Mouse (Mus musculus) spleen, adult 2 months (tissue): ENCODE results near the gene Mdga2. TPM values are rescaled to one million over a fixed set of nuclear protein-coding genes. Genes with fewer than 3 reads are reported as not detected.

Experiments
- DNase-seq, 2 experiments: peaks; one replicate each; pipeline versions ENCODE4 v3.0.0 to v3.0.0-alpha.2; 2012 to 2021; ENCODE audit warnings: low spot score in 2 of 2, low read depth in 1 of 2
- H3K27ac ChIP-seq: fragments of 200-500 bp; 2 replicates; pipeline ENCODE4 v1.5.1; 2012; ENCODE audit warnings: low read length, inconsistent platforms; ENCODE audit not compliant: insufficient read depth
- H3K27me3 ChIP-seq: fragments of 200-500 bp; 2 replicates; pipeline ENCODE4 v1.6.1; 2012; ENCODE audit warnings: mild to moderate bottlenecking, moderate library complexity, low read length, inconsistent platforms; ENCODE audit not compliant: control insufficient read depth, insufficient read depth
- H3K36me3 ChIP-seq: fragments of 200-500 bp; 2 replicates; pipeline ENCODE4 v1.6.1; 2012; ENCODE audit warnings: mild to moderate bottlenecking, low read length, inconsistent platforms; ENCODE audit not compliant: control insufficient read depth, insufficient read depth
- H3K4me1 ChIP-seq: fragments of 200-500 bp; 2 replicates; pipeline ENCODE4 v1.6.1; 2011; ENCODE audit warnings: inconsistent platforms; ENCODE audit not compliant: control insufficient read depth, insufficient read depth, insufficient read length
- H3K4me3 ChIP-seq: fragments of 200-500 bp; 2 replicates; pipeline ENCODE4 v1.5.1; 2011; ENCODE audit warnings: mild to moderate bottlenecking, inconsistent platforms; ENCODE audit not compliant: insufficient read depth, insufficient read length; ENCODE audit errors: extremely low read depth
- CTCF ChIP-seq: fragments of 200-500 bp; IDR thresholded peaks from 2 replicates; pipeline ENCODE4 v1.5.1; 2011; ENCODE audit warnings: mild to moderate bottlenecking, inconsistent platforms; ENCODE audit not compliant: insufficient read depth, insufficient read length, insufficient replicate concordance; ENCODE audit errors: extremely low read depth
- POLR2A ChIP-seq: fragments of 200-500 bp; IDR thresholded peaks from 2 replicates; pipeline ENCODE4 v1.6.1; 2011; ENCODE audit warnings: low read depth, low read length, inconsistent platforms
- WGBS: fragments of 180-500 bp; shearing (Covaris S2); methylation state at CpG from one replicate; pipeline ENCODE4 v1.1.7; 2018; 5-methylcytosine and 5-hydroxymethylcytosine counted together
- polyA plus RNA-seq: library from polyadenylated mRNA; depleted of rRNA; stranded (reverse); fragments of >200 nt; gene quantifications from 2 replicates; pipeline ENCODE4 v1.2.3, GENCODE M21; 2012

The Mdga2 gene
- polyA plus RNA-seq, 1 experiment, result 0.04 TPM

DNA sequence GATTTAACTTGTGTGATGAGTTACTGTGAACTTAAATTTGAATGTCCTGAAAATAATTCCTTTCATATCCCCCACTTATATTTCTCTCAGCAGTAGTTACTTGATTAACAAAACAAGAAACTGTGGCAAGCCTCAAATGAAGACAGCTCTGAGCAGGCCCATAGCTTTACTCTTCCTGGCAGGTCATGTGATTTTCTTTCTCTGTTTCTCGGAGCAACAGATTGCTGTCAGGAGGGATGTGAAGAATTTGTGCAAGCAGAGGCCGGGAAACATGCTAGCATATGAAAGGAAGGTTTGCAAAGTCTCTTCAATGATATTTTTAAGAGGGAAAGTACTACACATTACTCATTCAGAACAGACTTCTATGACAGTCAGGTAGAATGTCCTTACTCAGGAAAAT, 697.4 kb downstream of the Mdga2 start:
- H3K27me3 ChIP-seq, result no peaks in the 10 kb centered on the region
- no peak overlapping the region for H3K4me3 ChIP-seq
- no peak overlapping the region for H3K27ac ChIP-seq
- no peak for DNase-seq
- H3K36me3 ChIP-seq, result no peaks in the 10 kb centered on the region
- 65% methylated on average over 2 of the region's 2 CpGs for WGBS
- TF ChIP-seq POLR2A, result no peak
- TF ChIP-seq CTCF, result no peak
- no peaks in the 10 kb centered on the region for H3K4me1 ChIP-seq

DNA sequence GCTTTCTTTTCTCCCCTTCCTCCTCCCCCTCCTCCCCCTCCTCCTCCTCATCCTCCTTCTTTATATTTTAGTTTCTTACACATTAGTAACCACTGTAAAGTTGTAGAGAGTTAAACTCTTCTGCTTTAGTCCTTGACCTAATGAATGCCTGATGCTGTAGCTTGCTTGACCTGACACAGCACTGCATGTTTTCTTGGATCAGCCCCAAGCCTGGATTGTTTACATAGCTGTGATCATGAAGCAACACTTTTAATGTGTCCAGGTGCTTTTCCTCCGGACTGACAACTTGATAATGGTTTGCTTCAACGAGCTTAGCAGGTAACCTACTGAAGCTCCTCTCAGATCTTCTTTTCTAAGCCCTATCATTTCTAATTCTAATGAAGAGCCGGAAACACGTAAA, 723.1 kb downstream of the Mdga2 start:
- DNase-seq, result no peak
- WGBS, result 81% methylated on average over 4 of the region's 4 CpGs
- no peaks in the 10 kb centered on the region for H3K36me3 ChIP-seq
- no peak overlapping the region for H3K27ac ChIP-seq
- H3K27me3 ChIP-seq, result no peaks in the 10 kb centered on the region
- TF ChIP-seq POLR2A (no peak), CTCF (no peak)
- no peak overlapping the region for H3K4me3 ChIP-seq
- no peaks in the 10 kb centered on the region for H3K4me1 ChIP-seq

DNA sequence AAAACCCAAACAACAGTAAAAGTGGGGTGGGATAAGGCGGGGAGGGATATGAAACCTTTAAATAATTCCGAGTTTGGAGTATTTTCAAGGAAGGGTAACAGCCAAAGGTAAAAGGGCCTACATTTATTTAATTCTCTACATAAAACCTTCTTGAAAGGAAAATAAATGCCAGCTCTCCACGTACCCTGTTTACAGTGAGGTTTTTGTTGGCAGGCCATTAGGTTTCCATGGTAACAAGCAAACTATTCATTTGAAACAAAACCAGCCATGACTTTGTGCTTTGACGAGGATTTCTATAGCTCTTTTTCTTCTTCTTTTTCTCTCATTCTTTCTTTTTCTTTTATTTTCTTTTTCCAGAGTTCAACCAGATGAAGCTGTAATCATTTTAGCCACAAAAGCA, 751.5 kb downstream of the Mdga2 start:
- TF ChIP-seq POLR2A, result no peak
- TF ChIP-seq CTCF, result no peak
- Histone ChIP-seq H3K27me3 (no peaks in the 10 kb centered on the region), H3K36me3 (no peaks in the 10 kb centered on the region), H3K27ac (no peak overlapping the region), H3K4me1 (no peaks in the 10 kb centered on the region), H3K4me3 (no peak overlapping the region)
- DNase-seq, result no peak
- 80% methylated on average over 4 of the region's 4 CpGs for WGBS

DNA sequence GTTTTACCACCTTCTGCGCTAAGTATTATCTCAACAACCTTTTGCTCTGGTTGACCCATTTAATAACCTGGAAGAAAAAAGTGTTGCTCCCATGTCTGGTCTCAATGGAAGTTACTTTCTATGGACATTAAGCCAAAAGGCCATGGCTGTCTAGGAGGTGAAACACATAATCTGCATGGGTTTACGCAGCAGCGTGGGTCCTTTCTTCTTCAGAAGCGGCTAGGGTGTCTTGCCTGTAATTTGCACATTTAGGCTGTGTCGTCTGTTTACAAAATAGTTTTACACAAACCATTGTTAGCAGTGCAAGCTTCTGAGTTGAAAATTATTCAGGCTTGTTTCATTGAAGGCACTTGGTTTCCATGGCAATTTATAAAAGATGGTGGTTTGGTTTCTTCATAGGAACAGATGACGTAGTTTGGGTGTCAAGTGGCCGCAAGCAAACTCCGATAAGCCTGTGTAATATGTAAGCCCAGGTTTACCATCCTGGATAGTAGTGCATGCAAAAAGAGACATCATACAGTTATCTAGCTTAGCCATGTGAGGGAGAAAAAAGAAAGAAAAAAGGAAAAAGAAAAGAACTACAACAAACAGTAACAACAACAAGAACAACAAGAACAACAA, 752.0 kb downstream of the Mdga2 start:
- H3K4me3 ChIP-seq, result no peak overlapping the region
- no peak overlapping the region for H3K27ac ChIP-seq
- WGBS, result 93% methylated on average over 8 of the region's 8 CpGs
- no peak for DNase-seq
- no peaks in the 10 kb centered on the region for H3K4me1 ChIP-seq
- TF ChIP-seq POLR2A (no peak), CTCF (no peak)
- H3K36me3 ChIP-seq, result no peaks in the 10 kb centered on the region
- H3K27me3 ChIP-seq, result no peaks in the 10 kb centered on the region

DNA sequence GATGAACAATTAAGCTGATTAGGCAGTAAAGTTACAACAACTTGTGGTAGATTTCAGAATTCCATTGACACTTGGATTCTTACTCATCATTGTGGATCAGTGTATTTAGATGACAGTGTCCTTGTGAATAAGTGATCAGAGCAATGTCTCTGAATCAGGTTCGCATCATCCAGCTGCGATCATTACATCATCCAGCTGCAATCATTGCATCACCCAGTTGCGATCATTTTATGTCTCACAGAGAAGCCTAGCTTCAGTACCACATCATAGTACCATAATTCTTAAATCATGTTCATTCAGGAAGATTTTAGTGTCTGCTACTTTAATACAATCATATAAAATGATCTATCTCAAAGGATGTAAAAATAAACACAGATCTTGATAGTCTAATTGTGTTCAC, 756.8 kb downstream of the Mdga2 start:
- TF ChIP-seq CTCF (no peak), POLR2A (no peak)
- Histone ChIP-seq H3K4me1 (no peaks in the 10 kb centered on the region), H3K36me3 (no peaks in the 10 kb centered on the region), H3K27me3 (no peaks in the 10 kb centered on the region), H3K4me3 (no peak overlapping the region), H3K27ac (no peak overlapping the region)
- DNase-seq, result no peak
- 87% methylated on average over 3 of the region's 3 CpGs for WGBS

DNA sequence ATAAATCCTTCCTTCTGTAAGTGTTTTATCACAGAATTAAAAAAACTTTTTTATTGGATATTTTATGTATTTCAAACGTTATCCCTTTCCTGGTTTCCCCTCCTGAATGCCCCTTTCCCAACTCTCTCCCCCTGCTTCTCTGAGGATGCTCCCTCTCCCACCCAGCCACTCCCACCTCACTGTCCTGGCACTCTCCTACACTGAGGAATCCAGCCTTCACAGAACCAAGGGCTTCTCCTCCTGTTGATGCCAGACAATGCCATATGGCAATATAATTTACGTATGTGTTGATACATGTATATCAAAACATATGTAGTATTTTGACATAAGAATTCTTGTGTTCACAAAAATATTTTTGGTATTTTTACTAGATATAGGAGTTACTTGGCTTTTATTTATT, 779.0 kb downstream of the Mdga2 start:
- WGBS, result 70% methylated on average over 2 of the region's 2 CpGs
- Histone ChIP-seq H3K4me1 (no peaks in the 10 kb centered on the region), H3K36me3 (no peaks in the 10 kb centered on the region), H3K27ac (no peak overlapping the region), H3K27me3 (no peaks in the 10 kb centered on the region), H3K4me3 (no peak overlapping the region)
- TF ChIP-seq CTCF (no peak), POLR2A (no peak)
- no peak for DNase-seq
